Mouse (Mus musculus) lung, embryonic 16.5 days (tissue): ENCODE data around the gene Mctp2. TPM values are rescaled to one million over a fixed set of nuclear protein-coding genes. Genes with fewer than 3 reads are reported as not detected.

Experiments used
- ATAC-seq: fragments of 200-750 bp; cut with Nextera tagmentation; 2 replicates; pipeline ENCODE4 v1.8.0; 2017; ENCODE audit warnings: low read depth, mild to moderate bottlenecking, moderate library complexity
- H3K27ac ChIP-seq: fragments of 300-500 bp; sonication (generic); 2 replicates; pipeline ENCODE4 v1.5.1; 2014; ENCODE audit warnings: mild to moderate bottlenecking, control low read depth, low read length
- H3K27me3 ChIP-seq: fragments of 300-500 bp; sonication (generic); 2 replicates; pipeline ENCODE4 v1.6.1; 2014; ENCODE audit warnings: low read depth, low read length, mixed read lengths; ENCODE audit not compliant: control insufficient read depth, insufficient read depth
- H3K36me3 ChIP-seq: fragments of 300-500 bp; sonication (generic); 2 replicates; pipeline ENCODE4 v1.6.1; 2014; ENCODE audit warnings: low read length; ENCODE audit not compliant: control insufficient read depth, insufficient read depth
- H3K4me1 ChIP-seq: fragments of 300-500 bp; sonication (generic); replicated peaks from 2 replicates; pipeline ENCODE4 v1.6.1; 2014; ENCODE audit warnings: low read length, mixed read lengths; ENCODE audit not compliant: control insufficient read depth, insufficient read depth
- H3K4me2 ChIP-seq: fragments of 300-500 bp; sonication (generic); 2 replicates; pipeline ENCODE4 v1.6.1; 2014; ENCODE audit warnings: low read depth, low read length, control low read depth
- H3K4me3 ChIP-seq: fragments of 300-500 bp; sonication (generic); 2 replicates; pipeline ENCODE4 v1.5.1; 2014; ENCODE audit warnings: mild to moderate bottlenecking, low read length, control low read depth
- H3K9ac ChIP-seq: fragments of 300-500 bp; sonication (generic); 2 replicates; pipeline ENCODE4 v1.6.1; 2014; ENCODE audit warnings: low read length, control low read depth
- H3K9me3 ChIP-seq: fragments of 300-500 bp; sonication (generic); 2 replicates; pipeline ENCODE4 v1.6.1; 2016; ENCODE audit warnings: low read length; ENCODE audit not compliant: control insufficient read depth
- WGBS: fragments of 180-500 bp; shearing (Covaris S2); extraction: QIAGEN DNeasy Blood & Tissue Kit; methylation state at CpG from one replicate; pipeline ENCODE4 v1.1.7; 2014; 5-methylcytosine and 5-hydroxymethylcytosine counted together
- polyA plus RNA-seq: library from polyadenylated mRNA; unstranded; fragments of >200 nt; fragmentation: Nextera tagmentation; extraction: Ambion mirVana; gene quantifications from 2 replicates; pipeline ENCODE4 v1.2.1, GENCODE M21; 2015

The Mctp2 gene
- polyA plus RNA-seq, 1 experiment from 2014 or later = 4.6 TPM

DNA sequence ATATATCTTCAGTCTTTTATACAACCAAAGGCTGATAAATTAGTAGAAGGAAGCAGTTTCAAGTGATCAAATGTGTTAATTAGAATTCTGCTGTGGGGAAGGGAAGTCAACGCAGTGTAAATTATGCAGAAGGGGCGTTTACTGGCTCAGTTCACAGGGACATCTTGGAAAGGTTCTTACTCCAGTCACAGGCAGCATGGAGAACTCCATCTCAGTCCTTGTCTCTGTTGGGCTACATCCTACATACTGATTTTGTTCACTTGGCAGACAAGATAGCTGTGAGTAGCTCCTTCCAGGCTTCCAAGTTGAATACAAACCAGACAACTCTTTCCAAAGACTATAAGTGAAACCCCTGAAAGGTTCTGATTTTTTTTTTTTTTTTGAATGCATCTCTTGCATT lies 254.6 kb downstream of the Mctp2 start:
- no peak for ATAC-seq
- no peak overlapping the region for H3K4me3 ChIP-seq
- H3K36me3 ChIP-seq = no peaks in the 10 kb centered on the region
- no peak overlapping the region for H3K27ac ChIP-seq
- no peaks in the 10 kb centered on the region for H3K27me3 ChIP-seq
- H3K4me1 ChIP-seq = no peaks in the 10 kb centered on the region
- no peak overlapping the region for H3K9ac ChIP-seq
- WGBS = 70% methylated on average over 2 of the region's 2 CpGs
- H3K9me3 ChIP-seq = no peaks in the 10 kb centered on the region
- no peak overlapping the region for H3K4me2 ChIP-seq

- ATAC-seq = peak; percentile 80
- Histone ChIP-seq H3K4me2 (peak overlapping the region; percentile 42), H3K9ac (no peak overlapping the region), H3K27me3 (no peaks in the 10 kb centered on the region), H3K36me3 (no peaks in the 10 kb centered on the region), H3K27ac (peak overlapping the region; percentile 47), H3K9me3 (no peaks in the 10 kb centered on the region), H3K4me3 (no peak overlapping the region), H3K4me1 (no peaks in the 10 kb centered on the region)
- WGBS = 35% methylated on average over 20 of the region's 20 CpGs
Measured at GRCm38 (mm10) chr7:72047588-72048585, 258.5 kb downstream of the Mctp2 start.
